Mouse (Mus musculus) midbrain, embryonic 12.5 days (tissue): ENCODE measurements at regions not wholly inside any gene's neighbourhood (a gene's known extent, or its start where the extent isn't known, plus 50 kb on each side); places are given as distances from the start of the nearest gene placed in this dataset.
A peak's percentile ranks its signal among the peaks of the same experiment; 100 is the strongest.

Experiments used
- ATAC-seq: fragments of 200-750 bp; cut with Nextera tagmentation; 2 replicates; pipeline ENCODE4 v1.8.0; 2017; ENCODE audit warnings: low read depth, moderate TSS enrichment, moderate library complexity; ENCODE audit not compliant: low FRiP score
- H3K27ac ChIP-seq: fragments of 300-500 bp; sonication (generic); replicated peaks from 2 replicates; pipeline ENCODE4 v1.5.1; 2016; ENCODE audit warnings: mild to moderate bottlenecking
- H3K27me3 ChIP-seq: fragments of 300-500 bp; sonication (generic); 2 replicates; pipeline ENCODE4 v1.6.1; 2016; ENCODE audit warnings: mild to moderate bottlenecking
- H3K36me3 ChIP-seq: fragments of 300-500 bp; sonication (generic); 2 replicates; pipeline ENCODE4 v1.6.1; 2016
- H3K4me1 ChIP-seq: fragments of 300-500 bp; sonication (generic); 2 replicates; pipeline ENCODE4 v1.6.1; 2016
- H3K4me2 ChIP-seq: fragments of 300-500 bp; sonication (generic); replicated peaks from 2 replicates; pipeline ENCODE4 v1.6.1; 2016; ENCODE audit warnings: mild to moderate bottlenecking, moderate library complexity
- H3K4me3 ChIP-seq: fragments of 300-500 bp; sonication (generic); 2 replicates; pipeline ENCODE4 v1.5.1; 2016; ENCODE audit warnings: mild to moderate bottlenecking
- H3K9ac ChIP-seq: fragments of 300-500 bp; sonication (generic); replicated peaks from 2 replicates; pipeline ENCODE4 v1.6.1; 2016; ENCODE audit warnings: mild to moderate bottlenecking, moderate library complexity
- H3K9me3 ChIP-seq: fragments of 300-500 bp; sonication (generic); 2 replicates; pipeline ENCODE4 v1.6.1; 2016; ENCODE audit warnings: mild to moderate bottlenecking
- WGBS: fragments of 180-500 bp; shearing (Covaris S2); methylation state at CpG from one replicate; pipeline ENCODE4 v1.1.7; 2016; 5-methylcytosine and 5-hydroxymethylcytosine counted together

GRCm38 (mm10) chr13:105377038-105377437 is 66.4 kb upstream of the Htr1a start:
- Histone ChIP-seq H3K4me3 (no peak overlapping the region), H3K36me3 (no peaks in the 10 kb centered on the region), H3K4me2 (no peak overlapping the region), H3K9ac (no peak overlapping the region), H3K4me1 (peaks cover 4% of the 10 kb centered on the region; the same call in 1 of the 2 replicates), H3K9me3 (no peaks in the 10 kb centered on the region), H3K27me3 (no peaks in the 10 kb centered on the region), H3K27ac (no peak overlapping the region)
- WGBS: 30% methylated on average over 2 of the region's 2 CpGs
- ATAC-seq: peak; percentile 85

DNA sequence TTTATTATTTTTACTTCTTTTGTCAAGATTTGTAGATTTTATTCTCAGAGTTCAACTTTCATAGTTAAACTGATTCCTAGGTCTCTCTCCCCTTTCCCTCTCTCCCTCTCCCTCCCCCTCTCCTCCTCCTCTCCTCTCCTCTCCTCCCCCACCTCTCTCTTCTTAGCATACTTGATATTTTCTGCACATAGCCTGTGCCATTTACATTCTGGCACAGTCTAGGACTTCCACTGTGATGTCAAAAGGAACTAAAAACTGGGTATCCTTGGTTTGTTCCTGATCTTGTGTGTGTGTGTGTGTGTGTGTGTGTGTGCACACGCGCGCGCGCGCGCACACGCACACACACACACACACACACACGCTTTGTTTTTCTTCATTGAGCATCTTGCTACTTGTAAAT is 64.9 kb upstream of the Htr1a start:
- Histone ChIP-seq H3K4me3 (no peak overlapping the region), H3K36me3 (no peaks in the 10 kb centered on the region), H3K4me2 (no peak overlapping the region), H3K4me1 (peaks cover 4% of the 10 kb centered on the region; the same call in 1 of the 2 replicates), H3K27me3 (no peaks in the 10 kb centered on the region), H3K9ac (no peak overlapping the region), H3K27ac (no peak overlapping the region), H3K9me3 (no peaks in the 10 kb centered on the region)
- ATAC-seq: no peak
- 82% methylated on average over 9 of the region's 9 CpGs for WGBS

DNA sequence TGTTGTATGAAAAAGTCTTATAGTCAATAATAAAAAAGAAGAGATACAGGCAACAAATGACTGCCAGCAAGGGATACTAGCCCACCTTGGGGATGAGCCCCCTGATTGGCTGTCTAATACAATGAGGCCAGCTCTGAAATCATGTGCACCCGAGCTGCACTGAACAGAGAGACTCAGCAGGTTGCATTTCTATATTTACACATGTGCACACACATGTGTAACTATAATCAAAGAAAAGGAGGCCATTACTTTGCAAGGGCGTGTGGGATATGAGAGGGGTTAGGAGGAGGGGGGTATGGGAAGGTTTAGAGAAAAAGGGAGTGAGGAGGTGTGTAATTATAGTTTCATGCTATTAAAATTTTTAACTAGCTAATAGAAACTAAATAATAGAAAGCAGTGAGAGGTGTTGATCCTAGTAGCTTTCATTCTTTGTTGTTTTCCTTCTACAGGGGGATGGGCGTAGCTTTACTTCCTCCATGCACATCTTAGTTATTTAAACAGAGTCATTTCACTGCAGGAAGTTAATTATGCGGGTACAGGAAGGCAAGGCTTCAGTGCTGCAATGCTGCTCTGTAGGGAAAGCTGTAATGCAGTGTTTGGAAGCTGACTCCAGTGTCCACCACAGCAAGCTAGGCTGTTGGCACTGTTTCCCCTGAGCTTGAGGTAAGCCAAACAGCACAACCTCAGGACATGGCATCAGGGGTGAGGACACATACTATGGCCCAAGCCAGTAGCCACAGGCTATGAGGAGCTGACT is 56.2 kb upstream of the Htr1a start:
- Histone ChIP-seq H3K9ac (no peak overlapping the region), H3K36me3 (no peaks in the 10 kb centered on the region), H3K27ac (no peak overlapping the region), H3K4me3 (no peak overlapping the region), H3K9me3 (no peaks in the 10 kb centered on the region), H3K4me1 (0 out of 2 replicates have a peak, but pooled peaks cover 3% of the 10 kb centered on the region), H3K4me2 (no peak overlapping the region), H3K27me3 (no peaks in the 10 kb centered on the region)
- no peak for ATAC-seq
- WGBS: 55% methylated on average over 4 of the region's 4 CpGs
